In genomic region chr12:97061352-97061895, GRCm38 (mm10) we compare ENCODE assay signal across 8 mouse cellular contexts.
A peak's percentile ranks its signal among the peaks of the same experiment; 100 is the strongest.
DNase-seq lines count a peak whose midpoint lies in the region; ATAC-seq and TF ChIP-seq lines count a peak whose summit lies in the region.
"Not testable (repeated sequence)": the region's sequence is repeated elsewhere in the genome, so short reads cannot be mapped to it uniquely, and the experiment has no call there.

No protein-coding gene starts in this region.

- ATAC-seq in cerebellum, adult (ENCODE audit: insufficient number of reproducible peaks, low FRiP score, low TSS enrichment), result peak; percentile 100
- peak; percentile 100 for ATAC-seq in forebrain, embryonic 13.5 days
- peak; percentile 100 for ATAC-seq in heart, embryonic 16.5 days (replicated peaks; ENCODE audit: extremely low read depth, insufficient read depth, low FRiP score)
- peak; percentile 100 for ATAC-seq in intestine, embryonic 15.5 days
- ATAC-seq in limb, embryonic 14.5 days (ENCODE audit: low FRiP score, low read depth), result peak; percentile 100
- ATAC-seq in lung, postnatal 0 days, result peak; percentile 100
- ATAC-seq in neural tube, embryonic 11.5 days (ENCODE audit: insufficient read depth, low FRiP score, low TSS enrichment), result peak; percentile 100

- WGBS in forebrain, embryonic 13.5 days, result 85% methylated on average over 13 of the region's 13 CpGs
- 78% methylated on average over 11 of the region's 13 CpGs for WGBS in heart, embryonic 16.5 days
- 74% methylated on average over 10 of the region's 13 CpGs for WGBS in intestine, embryonic 15.5 days
- 84% methylated on average over 10 of the region's 13 CpGs for WGBS in limb, embryonic 14.5 days
- 85% methylated on average over 9 of the region's 13 CpGs for WGBS in lung, postnatal 0 days
- 91% methylated on average over 11 of the region's 13 CpGs for WGBS in neural tube, embryonic 11.5 days

- not testable (repeated sequence) for H3K4me2 ChIP-seq in forebrain, embryonic 13.5 days; heart, embryonic 16.5 days (ENCODE audit: low read depth, low read length); intestine, embryonic 15.5 days (replicated peaks); limb, embryonic 14.5 days (replicated peaks; ENCODE audit: low read depth, low read length, severe bottlenecking); lung, postnatal 0 days (replicated peaks; ENCODE audit: low read depth, low read length); neural tube, embryonic 11.5 days (ENCODE audit: low read depth)

- not testable (repeated sequence) for H3K36me3 ChIP-seq in forebrain, embryonic 13.5 days (ENCODE audit: poor library complexity, severe bottlenecking); heart, embryonic 16.5 days (ENCODE audit: control insufficient read depth, insufficient read depth); intestine, embryonic 15.5 days; limb, embryonic 14.5 days (ENCODE audit: control insufficient read depth, insufficient read depth, low read length); lung, postnatal 0 days (ENCODE audit: insufficient read depth, low read length); neural tube, embryonic 11.5 days (ENCODE audit: control insufficient read depth, insufficient read depth, low read length)

- not testable (repeated sequence) for H3K27ac ChIP-seq in forebrain, embryonic 13.5 days; heart, embryonic 16.5 days (ENCODE audit: low read length); intestine, embryonic 15.5 days; limb, embryonic 14.5 days (replicated peaks; ENCODE audit: low read depth, low read length); lung, postnatal 0 days (ENCODE audit: low read length); neural tube, embryonic 11.5 days (ENCODE audit: low read depth, low read length)

- not testable (repeated sequence) for TF ChIP-seq EP300 in lung, postnatal 0 days (IDR thresholded peaks at IDR 0.05)

- not testable (repeated sequence) for H3K27me3 ChIP-seq in forebrain, embryonic 13.5 days; heart, embryonic 16.5 days (ENCODE audit: control insufficient read depth, insufficient read depth, low read length); intestine, embryonic 15.5 days (replicated peaks); limb, embryonic 14.5 days (ENCODE audit: control insufficient read depth, insufficient read depth, low read length); lung, postnatal 0 days (replicated peaks; ENCODE audit: insufficient read depth, low read length); neural tube, embryonic 11.5 days (ENCODE audit: control insufficient read depth, insufficient read depth, low read length)

- H3K4me1 ChIP-seq in forebrain, embryonic 13.5 days; heart, embryonic 16.5 days (ENCODE audit: control insufficient read depth, insufficient read depth, low read length); intestine, embryonic 15.5 days (replicated peaks); limb, embryonic 14.5 days (ENCODE audit: control insufficient read depth, insufficient read depth, low read length); lung, postnatal 0 days (ENCODE audit: insufficient read depth, low read depth, low read length); neural tube, embryonic 11.5 days (ENCODE audit: control insufficient read depth, insufficient read depth, low read length): not testable (repeated sequence)

- not testable (repeated sequence) for H3K9me3 ChIP-seq in forebrain, embryonic 13.5 days (replicated peaks); heart, embryonic 16.5 days (replicated peaks; ENCODE audit: control insufficient read depth, low read length); intestine, embryonic 15.5 days; limb, embryonic 14.5 days (ENCODE audit: control insufficient read depth, low read length); lung, postnatal 0 days (ENCODE audit: low read length); neural tube, embryonic 11.5 days (ENCODE audit: control insufficient read depth, low read length)

- TF ChIP-seq POLR2A in limb, embryonic 14.5 days (IDR thresholded peaks at IDR 0.05; ENCODE audit: borderline replicate concordance, extremely low read depth, insufficient read depth, insufficient read length), result not testable (repeated sequence)

- H3K4me3 ChIP-seq in forebrain, embryonic 13.5 days; heart, embryonic 16.5 days (ENCODE audit: low read length); intestine, embryonic 15.5 days (replicated peaks); limb, embryonic 14.5 days (replicated peaks; ENCODE audit: low read length); lung, postnatal 0 days (ENCODE audit: low read depth, low read length); neural tube, embryonic 11.5 days (ENCODE audit: low read depth, low read length): not testable (repeated sequence)

- peak; percentile 98 for DNase-seq in 3134 (ENCODE audit: extremely low read depth, insufficient read length, low spot score)
- not testable (repeated sequence) for DNase-seq in limb, embryonic 14.5 days (ENCODE audit: low spot score); lung, postnatal 0 days (ENCODE audit: low spot score); neural tube, embryonic 11.5 days (ENCODE audit: low spot score)

- not testable (repeated sequence) for H3K9ac ChIP-seq in forebrain, embryonic 13.5 days; heart, embryonic 16.5 days (ENCODE audit: low read length); intestine, embryonic 15.5 days; limb, embryonic 14.5 days (ENCODE audit: low read depth, low read length, severe bottlenecking); lung, postnatal 0 days (replicated peaks; ENCODE audit: low read depth); neural tube, embryonic 11.5 days (ENCODE audit: low read length)

- TF ChIP-seq CTCF in lung, postnatal 0 days (IDR thresholded peaks at IDR 0.05), result not testable (repeated sequence)
